Mouse (Mus musculus): ENCODE measurements around the gene Osbpl2.

- TF ChIP-seq CHD2 (IDR thresholded peaks at IDR 0.05; ENCODE audit: low read length) = no peak
- TF ChIP-seq SMC3 (IDR thresholded peaks at IDR 0.05; ENCODE audit: low read depth, low read length) = no peak
- no peak for TF ChIP-seq E2F4 (IDR thresholded peaks at IDR 0.05; ENCODE audit: borderline replicate concordance, low read depth, low read length)
- TF ChIP-seq MAX (IDR thresholded peaks at IDR 0.05; ENCODE audit: low read length) = no peak
- peak; percentile 50 for TF ChIP-seq TAL1 (IDR thresholded peaks at IDR 0.05; ENCODE audit: low read length)
- peak; percentile 64; the same call in 1 of the 2 replicates for TF ChIP-seq MXI1 (IDR thresholded peaks at IDR 0.05; ENCODE audit: low read depth, low read length)
- TF ChIP-seq MAFK (IDR thresholded peaks at IDR 0.05; ENCODE audit: borderline replicate concordance, low read depth, low read length) = 0 out of 2 replicates have a peak, but pooled peaks have one; percentile 23
- no peak; the same call in 1 of the 2 replicates for TF ChIP-seq USF1 (IDR thresholded peaks at IDR 0.05; ENCODE audit: low read depth, low read length)
- no peak for TF ChIP-seq CTCF (IDR thresholded peaks at IDR 0.05 in 2 of 3, conservative IDR thresholded peaks at IDR 0.05 in 1 of 3; ENCODE audit: control insufficient read depth in 1 of 3, insufficient read depth in 1 of 3, low read depth in 2 of 3, low read length in 3 of 3, poor library complexity in 1 of 3, severe bottlenecking in 1 of 3)
- TF ChIP-seq BHLHE40 (IDR thresholded peaks at IDR 0.05; ENCODE audit: borderline replicate concordance, low read depth, low read length) = no peak
Observed at GRCm38 (mm10) chr2:180120292-180120761, 1.2 kb downstream of the Osbpl2 start.

Data from MEL (cell line).